Mouse (Mus musculus) kidney, embryonic 14.5 days (tissue): ENCODE measurements at regions not wholly inside any gene's neighbourhood (a gene's known extent, or its start where the extent isn't known, plus 50 kb on each side); places are given as distances from the start of the nearest gene placed in this dataset.
A peak's percentile ranks its signal among the peaks of the same experiment; 100 is the strongest.

Experiments used
- ATAC-seq: fragments of 200-750 bp; cut with Nextera tagmentation; 2 replicates; pipeline ENCODE4 v1.8.0; 2017; ENCODE audit warnings: moderate number of reproducible peaks, mild to moderate bottlenecking, moderate TSS enrichment, moderate library complexity; ENCODE audit not compliant: low FRiP score, low TSS enrichment
- H3K27ac ChIP-seq: fragments of 300-500 bp; sonication (generic); 2 replicates; pipeline ENCODE4 v1.5.1; 2014; ENCODE audit warnings: low read depth, mild to moderate bottlenecking, low read length, moderate library complexity, mixed read lengths
- H3K27me3 ChIP-seq: fragments of 300-500 bp; sonication (generic); 2 replicates; pipeline ENCODE4 v1.6.1; 2014; ENCODE audit warnings: mild to moderate bottlenecking, low read length; ENCODE audit not compliant: control insufficient read depth, insufficient read depth
- H3K36me3 ChIP-seq: fragments of 300-500 bp; sonication (generic); 2 replicates; pipeline ENCODE4 v1.6.1; 2014; ENCODE audit warnings: low read length, mixed read lengths; ENCODE audit not compliant: control insufficient read depth, insufficient read depth
- H3K4me1 ChIP-seq: fragments of 300-500 bp; sonication (generic); 2 replicates; pipeline ENCODE4 v1.6.1; 2014; ENCODE audit warnings: low read length, mixed read lengths; ENCODE audit not compliant: control insufficient read depth, insufficient read depth
- H3K4me2 ChIP-seq: fragments of 300-500 bp; sonication (generic); replicated peaks from 2 replicates; pipeline ENCODE4 v1.6.1; 2014; ENCODE audit warnings: low read depth, mild to moderate bottlenecking, low read length
- H3K4me3 ChIP-seq: fragments of 300-500 bp; sonication (generic); 2 replicates; pipeline ENCODE4 v1.5.1; 2014; ENCODE audit warnings: mild to moderate bottlenecking, low read length
- H3K9ac ChIP-seq: fragments of 300-500 bp; sonication (generic); 2 replicates; pipeline ENCODE4 v1.6.1; 2014; ENCODE audit warnings: low read depth, mild to moderate bottlenecking, low read length, moderate library complexity
- H3K9me3 ChIP-seq: fragments of 300-500 bp; sonication (generic); 2 replicates; pipeline ENCODE4 v1.6.1; 2016; ENCODE audit warnings: low read length; ENCODE audit not compliant: control insufficient read depth
- WGBS: fragments of 180-500 bp; shearing (Covaris S2); extraction: QIAGEN DNeasy Blood & Tissue Kit; methylation state at CpG from one replicate; pipeline ENCODE4 v1.1.7; 2014; 5-methylcytosine and 5-hydroxymethylcytosine counted together

- H3K9me3 ChIP-seq = no peaks in the 10 kb centered on the region
- no peaks in the 10 kb centered on the region for H3K36me3 ChIP-seq
- no peak overlapping the region for H3K4me3 ChIP-seq
- no peak overlapping the region for H3K9ac ChIP-seq
- no peak overlapping the region for H3K4me2 ChIP-seq
- no peak overlapping the region for H3K27ac ChIP-seq
- no peak for ATAC-seq
- 0 out of 2 replicates have a peak, but pooled peaks cover 3% of the 10 kb centered on the region for H3K27me3 ChIP-seq
- 73% methylated on average over 4 of the region's 4 CpGs for WGBS
- H3K4me1 ChIP-seq = peaks cover 8% of the 10 kb centered on the region; the same call in 1 of the 2 replicates
Measured at GRCm38 (mm10) chr8:12103296-12103695, 175.3 kb upstream of the A230072I06Rik start.

DNA sequence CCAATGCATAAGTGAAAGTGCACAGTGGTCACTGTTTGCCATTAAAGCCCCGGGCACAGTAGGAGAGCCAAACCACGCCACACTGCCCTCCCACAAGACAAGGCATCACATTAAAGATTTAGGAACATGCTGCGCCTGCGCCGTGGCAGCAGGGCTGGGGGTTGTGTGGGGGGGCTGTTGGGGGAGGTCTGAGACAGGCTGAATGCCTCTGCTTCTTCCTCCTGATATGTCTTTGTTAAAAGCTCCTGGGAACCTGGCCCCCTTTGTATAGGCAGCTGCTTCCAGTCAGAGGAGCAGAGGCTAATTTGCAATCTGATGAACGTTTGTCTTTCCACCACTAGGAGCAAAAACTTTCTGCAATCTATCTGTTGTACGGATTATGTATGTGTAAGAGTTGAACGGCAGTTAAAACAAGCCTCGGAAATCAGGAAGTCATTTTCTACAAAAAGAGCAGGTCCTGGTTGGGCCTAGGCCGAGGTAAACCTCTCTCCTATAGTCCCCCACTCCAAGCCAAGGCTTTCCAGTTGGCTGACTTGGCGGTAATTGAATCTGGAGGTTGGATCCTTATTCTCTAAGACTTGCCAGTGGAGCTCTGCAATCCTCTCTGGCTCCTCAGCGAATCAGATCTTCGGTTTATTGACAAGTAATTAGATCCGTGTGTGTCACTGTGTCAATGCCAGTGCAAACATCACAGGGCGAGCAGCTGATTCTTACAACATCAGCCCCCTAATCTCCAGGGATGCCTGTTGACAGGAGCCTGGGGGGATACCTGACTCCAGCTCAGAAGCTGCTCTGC, 173.3 kb upstream of the A230072I06Rik start:
- peaks cover 8% of the 10 kb centered on the region; the same call in 1 of the 2 replicates for H3K4me1 ChIP-seq
- H3K27me3 ChIP-seq = 0 out of 2 replicates have a peak, but pooled peaks cover 3% of the 10 kb centered on the region
- no peak overlapping the region for H3K4me2 ChIP-seq
- peak; percentile 77 for ATAC-seq
- H3K4me3 ChIP-seq = no peak overlapping the region
- H3K36me3 ChIP-seq = no peaks in the 10 kb centered on the region
- no peaks in the 10 kb centered on the region for H3K9me3 ChIP-seq
- WGBS = 37% methylated on average over 15 of the region's 15 CpGs
- no peak overlapping the region for H3K27ac ChIP-seq
- no peak overlapping the region for H3K9ac ChIP-seq

- H3K9me3 ChIP-seq = no peaks in the 10 kb centered on the region
- H3K27ac ChIP-seq = no peak overlapping the region
- peaks cover 8% of the 10 kb centered on the region; the same call in 1 of the 2 replicates for H3K4me1 ChIP-seq
- H3K27me3 ChIP-seq = no peaks in the 10 kb centered on the region
- ATAC-seq = no peak
- 64% methylated on average over 5 of the region's 5 CpGs for WGBS
- H3K9ac ChIP-seq = no peak overlapping the region
- no peak overlapping the region for H3K4me2 ChIP-seq
- no peak overlapping the region for H3K4me3 ChIP-seq
- no peaks in the 10 kb centered on the region for H3K36me3 ChIP-seq
Measured at GRCm38 (mm10) chr8:12108578-12108977, 170.0 kb upstream of the A230072I06Rik start.

DNA sequence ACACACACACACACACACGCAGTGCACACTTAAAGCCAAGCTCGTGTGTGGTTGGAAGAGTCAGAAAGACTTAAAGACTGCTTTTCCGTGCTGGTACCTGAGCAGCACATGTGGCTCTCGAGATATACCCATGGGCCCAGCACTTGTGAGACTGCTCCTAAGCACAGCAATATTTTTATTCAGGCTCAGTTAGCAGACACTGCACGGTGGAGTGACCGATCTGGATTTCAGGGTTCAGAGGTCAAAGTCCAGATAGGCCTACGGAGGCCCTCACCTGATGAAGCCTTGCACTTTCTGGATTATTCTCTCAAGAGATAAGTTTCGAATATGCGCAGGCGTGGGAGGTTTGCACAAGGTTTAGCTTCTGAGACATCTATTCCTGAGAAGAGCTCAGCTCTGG, 167.0 kb upstream of the A230072I06Rik start:
- H3K27me3 ChIP-seq = no peaks in the 10 kb centered on the region
- no peaks in the 10 kb centered on the region for H3K4me1 ChIP-seq
- no peaks in the 10 kb centered on the region for H3K9me3 ChIP-seq
- H3K4me2 ChIP-seq = no peak overlapping the region
- no peaks in the 10 kb centered on the region for H3K36me3 ChIP-seq
- ATAC-seq = no peak
- H3K27ac ChIP-seq = no peak overlapping the region
- no peak overlapping the region for H3K4me3 ChIP-seq
- H3K9ac ChIP-seq = no peak overlapping the region
- WGBS = 67% methylated on average over 10 of the region's 10 CpGs

DNA sequence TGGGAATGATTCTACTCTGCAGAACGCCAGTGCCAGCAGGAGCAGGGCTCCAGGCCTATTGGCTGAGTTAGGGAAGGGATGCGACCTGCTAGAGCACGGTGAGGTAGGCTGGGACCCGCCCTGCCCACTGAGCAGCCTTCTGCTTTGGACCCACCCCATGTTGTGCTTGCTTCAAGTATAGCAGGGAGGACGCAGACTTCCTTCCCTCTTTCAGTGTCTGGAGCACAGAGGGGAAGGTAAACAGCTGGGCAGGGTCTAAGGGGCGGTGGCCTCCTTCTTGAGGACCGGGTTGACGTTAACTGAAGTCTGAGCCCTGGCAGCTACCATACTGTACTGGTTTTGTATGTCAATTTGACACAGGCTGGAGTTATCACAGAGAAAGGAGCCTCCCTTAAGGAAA, 165.6 kb upstream of the A230072I06Rik start:
- H3K36me3 ChIP-seq = no peaks in the 10 kb centered on the region
- ATAC-seq = no peak
- H3K27ac ChIP-seq = no peak overlapping the region
- 45% methylated on average over 8 of the region's 8 CpGs for WGBS
- H3K9ac ChIP-seq = no peak overlapping the region
- no peaks in the 10 kb centered on the region for H3K4me1 ChIP-seq
- H3K9me3 ChIP-seq = no peaks in the 10 kb centered on the region
- H3K27me3 ChIP-seq = no peaks in the 10 kb centered on the region
- H3K4me2 ChIP-seq = no peak overlapping the region
- H3K4me3 ChIP-seq = no peak overlapping the region

GRCm38 (mm10) chr8:12126374-12127001, 152.1 kb upstream of the A230072I06Rik start:
- H3K9ac ChIP-seq = no peak overlapping the region
- no peaks in the 10 kb centered on the region for H3K27me3 ChIP-seq
- no peak overlapping the region for H3K4me2 ChIP-seq
- no peak overlapping the region for H3K4me3 ChIP-seq
- H3K36me3 ChIP-seq = no peaks in the 10 kb centered on the region
- ATAC-seq = no peak
- WGBS = 64% methylated on average over 11 of the region's 11 CpGs
- 0 out of 2 replicates have a peak, but pooled peaks cover 5% of the 10 kb centered on the region for H3K9me3 ChIP-seq
- no peak overlapping the region for H3K27ac ChIP-seq
- H3K4me1 ChIP-seq = no peaks in the 10 kb centered on the region

DNA sequence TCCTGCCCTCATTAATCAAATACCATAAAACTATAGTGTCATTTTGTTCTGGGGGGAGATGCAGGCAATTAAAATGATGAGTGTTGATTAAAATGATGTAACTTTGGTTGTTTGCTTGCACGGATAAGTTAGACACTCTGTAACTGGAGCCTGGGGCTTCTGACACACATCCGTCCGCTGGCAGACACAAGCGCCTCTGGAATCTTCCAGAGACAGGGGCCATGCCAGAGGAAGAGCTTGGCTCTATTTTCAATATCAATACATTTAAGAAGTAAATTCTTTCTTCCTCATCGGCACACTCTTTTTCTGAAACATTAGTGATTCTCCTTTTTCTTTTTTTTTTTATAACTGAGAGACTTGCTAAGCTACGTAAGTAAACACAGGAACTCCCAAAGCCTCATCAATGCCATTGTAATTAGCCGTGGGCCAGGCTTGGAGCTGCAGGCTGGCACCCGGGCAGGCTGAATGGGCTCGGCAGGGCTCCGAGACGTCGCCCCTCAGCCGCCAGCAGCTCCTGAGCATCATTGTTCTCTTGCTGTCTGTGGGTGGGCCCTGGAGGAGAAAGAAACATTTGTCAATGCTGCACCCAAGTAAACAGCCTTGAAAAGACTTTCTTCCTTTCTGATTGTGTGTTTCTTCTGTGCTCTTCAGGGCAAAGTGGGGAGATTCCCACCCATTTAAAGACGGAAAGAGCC, 151.4 kb upstream of the A230072I06Rik start:
- H3K36me3 ChIP-seq = no peaks in the 10 kb centered on the region
- no peak for ATAC-seq

GRCm38 (mm10) chr8:12127801-12128490, 150.7 kb upstream of the A230072I06Rik start:
- 46% methylated on average over 4 of the region's 4 CpGs for WGBS
- H3K4me3 ChIP-seq = no peak overlapping the region
- H3K27me3 ChIP-seq = no peaks in the 10 kb centered on the region

More for the DNA sequence above, 151.4 kb upstream of the A230072I06Rik start:
- H3K4me1 ChIP-seq = no peaks in the 10 kb centered on the region
- WGBS = 36% methylated on average over 14 of the region's 14 CpGs
- no peak overlapping the region for H3K4me2 ChIP-seq
- no peak overlapping the region for H3K9ac ChIP-seq
- 0 out of 2 replicates have a peak, but pooled peaks cover 5% of the 10 kb centered on the region for H3K9me3 ChIP-seq
- no peaks in the 10 kb centered on the region for H3K27me3 ChIP-seq
- H3K4me3 ChIP-seq = no peak overlapping the region
- no peak overlapping the region for H3K27ac ChIP-seq

More at GRCm38 (mm10) chr8:12127801-12128490, 150.7 kb upstream of the A230072I06Rik start:
- no peaks in the 10 kb centered on the region for H3K36me3 ChIP-seq
- H3K27ac ChIP-seq = no peak overlapping the region
- no peak overlapping the region for H3K4me2 ChIP-seq
- no peaks in the 10 kb centered on the region for H3K4me1 ChIP-seq
- no peak overlapping the region for H3K9ac ChIP-seq
- ATAC-seq = no peak
- 0 out of 2 replicates have a peak, but pooled peaks cover 5% of the 10 kb centered on the region for H3K9me3 ChIP-seq
